Mouse (Mus musculus) gastrocnemius, adult 2 months (tissue): Measurements from ENCODE around the gene Arsk. TPM values are rescaled to one million over a fixed set of nuclear protein-coding genes. Genes with fewer than 3 reads are reported as not detected.

Experiments used
- DNase-seq: peaks from one replicate; pipeline ENCODE4 v3.0.0; 2022
- H3K27ac ChIP-seq: fragments of 200-600 bp; 2 replicates; pipeline ENCODE4 v1.8.1; 2022; ENCODE audit warnings: mild to moderate bottlenecking
- H3K4me3 ChIP-seq: fragments of 200-600 bp; 2 replicates; pipeline ENCODE4 v1.8.1; 2022; ENCODE audit warnings: mild to moderate bottlenecking, moderate library complexity
- CTCF ChIP-seq: fragments of 200-600 bp; IDR thresholded peaks from 2 replicates; pipeline ENCODE4 v1.8.1; 2022; ENCODE audit warnings: antibody characterized with exemption, mild to moderate bottlenecking, moderate library complexity
- intact Hi-C: fragments of 180-260 bp; cut with DNase I; formaldehyde crosslinking; loops from one replicate; pipeline ENCODE4 v1.15.1; 2025
- total RNA-seq, 2 experiments: library from RNA; stranded (reverse); gene quantifications; 2 replicates each; pipeline ENCODE4 v1.2.3; 2021

The Arsk gene
- total RNA-seq, 2 experiments from 2014 or later = 3.5 to 6.7 TPM

- DNase-seq = peak; percentile 99
- peak within 1 kb of the TSS; percentile 97 for H3K27ac ChIP-seq
- no peak for TF ChIP-seq CTCF
- intact Hi-C loops = loop anchor here (2.0 kb wide), 2 partner anchors 73 to 81 kb away; partner anchors contain the start of genes Arsk and Ttc37
- H3K4me3 ChIP-seq = peak within 1 kb of the TSS; percentile 97
These were observed 80.3 kb downstream of the Arsk start, which contains the start of gene Rfesd for GRCm38 (mm10) chr13:76017974-76018843. Rfesd (minus strand) TSS chr13:76018719.

- TF ChIP-seq CTCF = no peak
- H3K27ac ChIP-seq = peak overlapping the region; percentile 97
- no peak for DNase-seq
- intact Hi-C loops = no loop called here
- peak overlapping the region; percentile 97 for H3K4me3 ChIP-seq
These were observed 81.0 kb downstream of the Arsk start for GRCm38 (mm10) chr13:76017465-76017864.

- no peak for DNase-seq
- no peak overlapping the region for H3K27ac ChIP-seq
- TF ChIP-seq CTCF = no peak
- H3K4me3 ChIP-seq = no peak overlapping the region
- intact Hi-C loops = no loop called here
These were observed 83.9 kb downstream of the Arsk start for GRCm38 (mm10) chr13:76014511-76014910.

Other genes with a start within 250 kb of the Arsk start
- gene Rhobtb3, start 154.7 kb downstream of the Arsk start, total RNA-seq = 10 to 100 TPM; 16.7 to 16.9 TPM
- not detected for gene Spata9, start 131.5 kb downstream of the Arsk start, total RNA-seq
- 10 to 100 TPM; 20.1 to 24.0 TPM for gene Rfesd, start 79.9 kb downstream of the Arsk start, total RNA-seq
- not detected for gene Gpr150, start 41.7 kb downstream of the Arsk start, total RNA-seq
- 10 to 100 TPM; 12.8 to 16.7 TPM for gene Ttc37, start 74 bp upstream of the Arsk start, total RNA-seq
- under 1 TPM in 1 of 2 experiments, not detected in 1; 0.18 TPM for gene Fam81b, start 206.4 kb upstream of the Arsk start, total RNA-seq